Mouse (Mus musculus): ENCODE results near the gene Smarcd3.

Gene Smarcd3

GRCm38 (mm10) chr5:24553621-24554244 is 70.5 kb downstream of the Smarcd3 start:
- no peak for DNase-seq

GRCm38 (mm10) chr5:24551317-24551688 is 72.9 kb downstream of the Smarcd3 start:
- no peak for DNase-seq

GRCm38 (mm10) chr5:24550598-24551316 is 73.5 kb downstream of the Smarcd3 start:
- peak; percentile 80 for DNase-seq

GRCm38 (mm10) chr5:24542643-24543042 is 81.6 kb downstream of the Smarcd3 start:
- DNase-seq: no peak

- DNase-seq: no peak
Observed at GRCm38 (mm10) chr5:24541144-24541569, 83.1 kb downstream of the Smarcd3 start.

All from right cerebral cortex, postnatal 4 days (tissue).